Mouse (Mus musculus) ovary, adult 18-20 months (tissue): ENCODE results near the gene Cdkl2.
A peak's percentile ranks its signal among the peaks of the same experiment; 100 is the strongest.

Source experiments
- DNase-seq: peaks from one replicate; pipeline ENCODE4 v3.0.0; 2022; ENCODE audit warnings: low spot score, mixed read lengths

Cdkl2 gene

GRCm38 (mm10) chr5:92043783-92044182 is at the start of gene Cdkl2:
Gene Cdkl2, minus strand, starts transcription at chr5:92043883.
- DNase-seq, result no peak

- DNase-seq, result no peak
Observed at GRCm38 (mm10) chr5:92087469-92087868, 43.8 kb upstream of the Cdkl2 start.

DNA sequence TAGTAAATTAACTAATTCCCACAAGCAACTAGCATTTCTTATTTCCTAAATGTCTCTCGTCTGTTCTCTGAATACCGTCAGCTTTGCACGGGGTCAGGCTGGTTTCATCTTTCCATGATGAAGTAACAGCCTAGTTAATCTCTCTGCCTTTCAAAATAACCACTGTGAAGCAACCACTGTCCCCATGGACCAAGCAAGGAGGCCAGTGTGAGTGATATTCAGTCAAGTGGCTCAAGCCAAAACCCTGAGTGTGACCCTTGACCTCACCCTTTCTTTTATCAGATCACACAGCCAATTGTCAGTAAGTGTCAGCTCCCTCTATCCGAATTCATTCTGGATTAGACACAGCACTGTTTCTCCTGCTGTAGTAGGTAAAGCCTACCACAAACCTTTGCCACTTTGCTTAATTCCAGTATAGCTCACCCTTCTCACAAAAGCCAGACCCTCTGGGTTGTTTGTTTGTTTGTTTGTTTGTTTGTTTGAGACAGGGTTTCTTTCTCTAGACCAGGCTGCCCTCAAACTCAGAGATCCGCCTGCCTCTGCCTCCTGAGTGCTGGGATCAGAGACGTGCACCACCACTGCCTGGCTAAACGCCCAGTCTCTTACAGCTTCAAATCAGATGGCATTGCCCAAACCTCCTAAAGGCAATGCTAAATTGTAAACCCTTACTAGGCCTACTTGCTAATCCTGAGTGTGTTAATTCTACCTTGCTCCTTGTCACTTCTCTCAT is 42.3 kb upstream of the Cdkl2 start:
- no peak for DNase-seq

DNA sequence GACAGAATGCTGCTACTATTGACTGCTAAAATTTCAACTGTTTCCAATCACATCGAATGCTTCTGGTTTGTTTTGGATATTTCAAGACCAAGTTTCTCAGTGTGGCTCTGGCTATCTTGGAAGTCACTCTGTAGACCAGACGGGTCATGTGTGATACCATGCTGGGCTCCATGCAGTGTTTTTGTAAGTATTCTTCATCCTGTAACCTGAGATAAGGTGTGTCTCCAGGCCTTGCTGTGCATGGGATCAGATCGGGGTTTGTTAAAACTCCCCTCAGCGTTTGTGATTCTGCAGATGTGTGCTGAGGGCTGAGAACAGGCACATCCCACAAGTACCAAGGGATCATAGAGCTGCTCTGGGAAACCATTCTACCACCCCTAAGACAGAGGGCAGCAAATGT is 41.6 kb upstream of the Cdkl2 start:
- DNase-seq, result no peak

DNA sequence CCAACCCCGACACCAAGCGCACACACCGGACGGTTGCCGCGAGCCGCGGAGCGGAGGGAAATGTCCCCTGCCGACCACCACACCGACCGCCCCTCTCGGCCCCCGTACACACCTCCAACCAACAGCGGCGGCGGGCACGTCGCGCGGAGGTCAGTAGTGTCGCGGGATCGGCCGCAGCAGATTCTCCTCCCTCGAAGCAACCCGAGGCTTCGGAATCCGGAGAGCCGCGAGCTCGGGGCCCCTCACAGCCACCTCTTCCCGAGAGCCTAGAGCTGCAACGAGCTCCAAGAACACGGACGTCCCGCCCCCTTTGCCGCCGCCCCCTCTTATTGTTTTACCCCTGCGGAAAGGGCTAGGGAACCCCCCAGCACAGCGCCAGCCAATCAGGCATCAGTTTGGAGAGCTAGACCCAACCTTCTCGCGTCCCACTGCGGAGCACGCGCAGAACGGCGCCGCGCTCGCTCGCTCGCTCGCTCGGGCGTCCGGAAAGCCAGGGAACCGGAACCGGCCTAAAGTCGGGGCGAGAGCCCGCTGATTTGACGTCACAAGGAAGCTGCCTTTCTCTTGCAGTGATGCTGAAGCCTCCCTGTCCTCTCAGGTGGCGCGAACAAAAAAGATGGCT is 39.8 kb upstream of the Cdkl2 start, which contains the start of gene G3bp2:
G3bp2 (minus strand) TSS at position 303 of the 622 bp plus-strand sequence.
- peak; percentile 96 for DNase-seq

DNA sequence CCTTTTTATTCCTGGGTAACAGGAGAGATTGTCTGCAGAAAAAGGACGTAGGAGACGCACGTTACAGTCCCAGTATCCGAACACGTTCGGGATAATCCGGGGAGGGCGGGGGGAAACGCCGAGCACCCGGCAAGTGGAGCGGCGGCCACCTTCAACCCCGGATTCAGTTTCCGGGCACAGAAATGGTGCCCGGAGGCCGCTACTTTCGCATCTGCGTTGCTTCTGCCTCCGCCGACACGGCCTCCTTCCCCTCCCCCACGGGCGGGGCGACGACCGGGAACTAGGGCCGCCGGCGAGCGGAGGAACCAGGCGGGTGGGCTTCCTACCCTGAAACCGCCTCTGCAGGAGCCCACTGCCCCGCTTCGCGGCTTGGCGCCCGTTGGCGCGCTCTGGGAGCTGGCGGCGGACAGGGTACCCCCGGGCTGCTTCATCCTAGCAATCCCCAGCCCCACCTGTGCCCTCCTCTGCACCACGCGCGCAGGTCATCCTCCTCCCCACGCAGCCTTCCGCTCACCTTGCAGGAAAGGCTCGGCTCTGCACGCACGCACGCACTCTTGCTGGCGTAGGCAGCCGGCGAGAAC is 39.2 kb upstream of the Cdkl2 start:
- DNase-seq, result peak; percentile 36

GRCm38 (mm10) chr5:92081326-92081725 is 37.6 kb upstream of the Cdkl2 start:
- DNase-seq, result no peak

- DNase-seq, result no peak
Observed at GRCm38 (mm10) chr5:92080400-92080799, 36.7 kb upstream of the Cdkl2 start.

DNA sequence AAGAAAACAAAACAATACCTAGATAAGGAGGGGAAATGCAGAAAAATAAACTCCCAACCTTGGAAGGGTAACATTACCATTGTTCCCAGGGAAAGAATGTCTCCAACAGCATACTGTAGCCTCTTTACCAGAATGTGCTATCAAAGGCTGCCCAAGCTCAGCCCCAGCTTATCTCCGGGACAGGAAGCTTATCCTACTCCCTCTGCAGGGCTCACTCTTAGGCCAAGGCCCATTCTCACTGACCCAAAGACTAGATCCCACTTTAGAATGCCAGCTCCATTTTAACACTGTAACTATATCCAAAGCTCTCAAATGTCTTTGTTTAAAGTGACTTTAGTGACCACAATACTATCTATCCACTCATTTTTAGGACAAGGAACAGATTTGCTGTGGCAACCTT is 35.6 kb upstream of the Cdkl2 start:
- no peak for DNase-seq

DNA sequence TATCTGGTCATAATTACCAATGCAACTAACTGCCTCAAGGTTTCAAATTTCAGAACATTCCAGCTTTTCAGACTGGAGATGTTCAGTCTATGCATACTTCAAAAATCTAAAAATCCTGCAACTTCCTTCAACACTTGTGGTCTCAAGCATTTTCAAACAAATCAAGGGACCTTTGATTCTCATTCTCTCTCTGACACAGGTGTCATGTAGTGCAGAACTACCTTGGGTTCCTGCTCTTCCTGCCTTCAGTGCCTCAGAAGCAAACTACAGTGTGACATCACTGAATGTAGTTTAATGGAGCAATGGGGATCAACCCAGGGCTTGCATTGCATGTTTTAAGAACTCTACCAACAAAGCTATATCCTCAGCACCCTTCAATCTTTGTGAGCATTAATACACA is 35.1 kb upstream of the Cdkl2 start:
- DNase-seq, result no peak

GRCm38 (mm10) chr5:92076273-92076672 is 32.6 kb upstream of the Cdkl2 start:
- DNase-seq, result no peak

DNA sequence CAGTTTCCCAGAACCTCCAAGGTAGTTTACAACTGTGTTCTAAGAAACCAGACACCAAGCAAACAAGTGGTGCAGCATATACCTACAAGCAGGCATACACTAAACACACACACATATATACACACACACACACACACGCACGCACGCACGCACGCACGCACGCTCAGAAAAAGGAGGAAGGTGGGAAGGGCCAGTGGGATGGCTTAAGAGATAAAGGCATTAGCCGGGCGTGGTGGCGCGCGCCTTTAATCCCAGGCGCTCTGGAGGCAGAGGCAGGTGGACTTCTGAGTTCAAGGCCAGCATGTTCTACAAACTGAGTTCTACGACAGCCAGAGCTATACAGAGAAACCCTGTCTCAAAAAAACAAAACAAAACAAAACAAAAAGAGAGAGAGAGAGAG is 30.4 kb upstream of the Cdkl2 start:
- no peak for DNase-seq

DNA sequence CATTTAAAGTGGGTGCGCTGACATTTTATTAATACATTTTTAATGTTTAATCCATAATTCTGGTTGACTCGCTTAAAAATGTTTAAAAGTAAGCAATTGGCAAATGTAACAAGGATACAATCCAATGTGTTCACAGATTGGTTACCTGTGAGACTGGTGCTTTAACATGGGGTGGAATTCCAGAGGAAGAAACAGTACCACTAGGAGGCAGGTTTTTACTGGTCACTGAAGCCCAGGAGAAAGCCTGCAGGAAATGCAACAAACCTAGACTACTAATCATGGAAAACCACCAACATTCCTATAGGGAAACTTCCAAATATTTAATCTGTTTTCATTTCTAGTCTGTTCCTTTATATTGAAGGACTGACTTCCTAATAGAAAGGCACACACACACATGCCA is 19.5 kb upstream of the Cdkl2 start:
- DNase-seq, result no peak

GRCm38 (mm10) chr5:92052866-92053265 is 9.2 kb upstream of the Cdkl2 start:
- no peak for DNase-seq

GRCm38 (mm10) chr5:92050419-92050818 is 6.7 kb upstream of the Cdkl2 start:
- no peak for DNase-seq

DNA sequence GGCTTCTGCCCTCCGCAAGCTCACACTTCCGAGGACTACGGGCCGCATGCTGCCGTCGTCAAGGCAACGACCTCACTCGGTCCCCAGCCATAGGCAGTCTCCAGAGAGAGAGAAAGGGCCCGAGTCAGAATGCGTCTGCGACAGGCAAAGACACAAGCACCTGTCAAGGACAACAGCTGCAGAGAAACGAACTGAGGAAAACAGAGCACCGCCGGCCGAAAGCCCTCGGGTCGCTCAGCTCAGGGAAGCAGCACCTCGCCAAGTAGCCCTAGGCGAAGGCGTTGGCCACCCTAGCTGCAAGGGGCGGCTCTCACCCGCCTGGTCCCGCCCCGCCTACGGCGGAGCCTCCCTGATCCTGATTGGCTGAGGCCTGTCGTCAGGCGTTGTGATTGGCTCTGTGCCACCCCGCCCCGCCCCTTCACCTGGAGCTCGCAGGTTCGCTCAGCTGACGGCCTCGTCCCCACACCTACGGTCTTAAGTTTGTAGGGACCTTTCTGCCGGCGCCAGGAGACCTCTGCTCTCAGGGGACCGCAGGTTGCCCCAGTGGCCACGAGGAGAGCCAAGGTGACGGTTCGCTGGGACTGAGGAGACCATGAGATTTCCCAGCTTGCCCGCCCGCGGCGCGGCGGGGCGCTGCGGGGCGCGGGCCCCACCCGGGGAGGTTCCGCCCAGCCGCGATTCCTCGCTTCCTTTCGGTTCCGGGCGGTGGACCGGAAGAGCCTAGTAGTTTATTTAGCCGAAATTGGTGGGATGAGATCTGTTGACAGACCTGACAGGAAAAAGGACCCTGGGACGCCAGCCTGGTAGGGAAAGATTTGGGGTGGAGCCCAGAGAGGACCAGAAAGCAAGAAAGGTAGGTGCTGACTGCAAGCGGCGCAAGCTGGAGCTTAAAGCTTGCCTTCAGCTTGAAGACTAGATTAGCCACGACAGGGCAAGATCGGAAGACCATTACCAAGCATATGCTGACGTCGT is 1.0 kb downstream of the Cdkl2 start:
- peak; percentile 90 for DNase-seq

DNA sequence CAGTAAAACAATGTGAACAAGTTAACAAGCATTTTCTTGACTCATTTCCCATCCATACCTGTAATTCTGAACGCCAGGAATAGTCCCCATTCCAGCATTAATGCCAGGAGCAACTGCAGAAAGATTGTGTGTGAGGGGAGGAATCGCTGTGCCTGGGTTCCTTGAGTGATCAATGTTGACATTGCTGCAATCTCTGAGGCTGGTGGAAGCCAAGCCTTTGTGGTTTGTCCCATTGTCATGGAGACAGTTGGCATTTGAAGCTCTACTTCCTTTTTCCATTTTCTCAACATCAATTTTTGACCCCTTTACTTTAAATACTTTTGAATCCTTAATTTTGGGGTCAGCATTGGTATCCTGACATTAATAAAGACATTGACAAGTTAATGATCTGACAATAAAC is 23.7 kb downstream of the Cdkl2 start:
- DNase-seq, result no peak

GRCm38 (mm10) chr5:92011756-92012155 is 31.9 kb downstream of the Cdkl2 start:
- DNase-seq, result no peak

GRCm38 (mm10) chr5:92009827-92010226 is 33.9 kb downstream of the Cdkl2 start:
- no peak for DNase-seq

GRCm38 (mm10) chr5:92003011-92003410 is 40.7 kb downstream of the Cdkl2 start:
- DNase-seq, result no peak

DNA sequence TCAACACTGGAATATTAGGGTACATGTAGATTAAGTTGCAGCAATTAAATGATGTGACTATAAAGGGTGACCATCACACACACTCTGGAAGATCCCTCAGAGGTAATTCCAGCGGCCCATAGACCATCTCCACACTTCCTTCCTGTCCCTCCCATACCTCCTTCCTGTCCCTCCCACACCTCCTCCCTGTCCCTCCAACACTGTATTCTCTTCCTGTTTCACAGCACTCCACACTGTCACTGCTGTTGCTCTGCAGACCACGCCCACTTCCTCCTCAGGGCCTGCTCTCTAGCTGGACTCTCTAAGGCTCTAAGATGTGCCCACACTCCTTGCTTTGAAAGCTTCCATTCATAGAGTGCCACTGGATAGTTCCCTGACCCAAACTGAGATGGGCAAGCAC is 42.9 kb downstream of the Cdkl2 start:
- no peak for DNase-seq

- peak; percentile 19 for DNase-seq
Observed at GRCm38 (mm10) chr5:91994546-91994945, 49.1 kb downstream of the Cdkl2 start.
